Mouse (Mus musculus): ENCODE measurements around the gene Notch1.

DNA sequence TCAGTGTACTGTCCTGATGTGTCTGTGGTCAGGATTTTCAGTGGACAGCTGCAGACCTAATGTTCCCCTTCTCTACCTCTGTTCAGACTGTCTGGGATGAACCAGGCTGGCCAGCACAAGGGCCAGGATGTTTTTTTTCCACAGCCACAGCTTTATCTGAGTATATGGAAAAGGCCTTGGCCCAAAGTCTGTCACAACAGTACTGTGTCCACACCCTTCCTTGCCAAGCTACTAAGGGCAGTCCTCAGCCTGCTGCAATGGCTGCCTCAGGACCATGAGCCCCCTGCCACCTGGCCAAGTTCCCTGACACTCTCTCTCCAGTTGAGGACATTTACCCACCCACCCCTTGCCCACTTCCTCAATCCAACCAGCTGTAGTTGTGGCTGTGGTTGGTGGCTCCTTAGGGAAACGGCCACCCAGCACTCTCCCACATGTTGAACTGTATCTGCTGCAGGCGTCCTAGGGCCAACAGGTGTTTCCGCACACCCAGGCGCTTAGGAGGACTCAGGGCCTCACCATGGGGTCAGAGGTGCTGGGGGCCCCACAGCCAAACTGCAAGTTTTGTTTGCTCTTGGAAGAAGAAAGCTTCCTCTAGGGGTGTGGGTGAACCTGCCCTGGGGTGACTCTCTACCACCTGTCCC, 3.2 kb downstream of the Notch1 start:
- no peak for TF ChIP-seq MYOG (IDR thresholded peaks at IDR 0.05; ENCODE audit: control insufficient read depth, extremely low read depth, insufficient read length)
- no peak for TF ChIP-seq USF1 (IDR thresholded peaks at IDR 0.05; ENCODE audit: low read depth)
- no peak for TF ChIP-seq CTCF (IDR thresholded peaks at IDR 0.05; ENCODE audit: control insufficient read depth, insufficient read depth, insufficient read length)
